Mouse (Mus musculus) embryo, embryonic 10.5 days (tissue): ENCODE data around the gene Gjc3.

ENCODE experiments used
- DNase-seq: peaks from one replicate; pipeline ENCODE4 v3.0.0-alpha.2; 2015; ENCODE audit warnings: low spot score

Gjc3 gene

DNA sequence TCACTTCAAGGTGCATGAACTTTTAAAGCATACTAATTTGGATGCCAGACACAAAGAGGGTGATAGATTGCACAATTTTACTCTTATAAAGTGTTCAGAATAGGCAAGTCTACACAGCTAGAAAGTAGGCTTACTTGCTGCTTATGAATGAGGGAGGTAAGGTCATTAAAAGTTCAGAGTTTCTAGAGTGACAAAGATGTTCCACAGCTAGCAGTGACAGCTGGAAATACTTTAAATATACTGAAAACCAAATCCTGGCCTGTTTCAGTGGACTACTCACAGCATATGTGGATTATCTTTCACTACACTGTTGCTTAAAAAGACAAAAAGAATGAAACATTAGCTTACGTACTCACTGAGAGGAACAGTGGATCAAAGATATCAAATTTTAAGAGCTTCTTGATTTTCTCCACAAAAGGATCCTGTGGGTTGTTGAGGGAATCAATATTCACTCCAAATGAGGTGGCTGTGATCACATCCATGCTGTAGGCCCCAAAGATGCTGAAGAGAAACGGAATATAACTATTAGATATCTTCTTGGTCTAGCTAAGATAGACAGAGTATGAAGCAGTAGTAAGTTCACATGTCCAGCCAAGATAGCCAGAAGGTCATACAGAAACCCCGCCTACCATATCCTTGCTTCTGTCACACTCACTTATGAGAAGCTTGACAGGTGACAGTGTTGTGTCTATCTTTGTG is 53.2 kb downstream of the Gjc3 start:
- DNase-seq: no peak
